Mouse (Mus musculus): ENCODE results near the gene Dll3. TPM values are rescaled to one million over a fixed set of nuclear protein-coding genes. Genes with fewer than 3 reads are reported as not detected.

Gene Dll3
- 0.06 and 0.07 TPM in 2 replicates for polyA plus RNA-seq (2015; fragmentation: Nextera tagmentation; extraction: Ambion mirVana)

DNA sequence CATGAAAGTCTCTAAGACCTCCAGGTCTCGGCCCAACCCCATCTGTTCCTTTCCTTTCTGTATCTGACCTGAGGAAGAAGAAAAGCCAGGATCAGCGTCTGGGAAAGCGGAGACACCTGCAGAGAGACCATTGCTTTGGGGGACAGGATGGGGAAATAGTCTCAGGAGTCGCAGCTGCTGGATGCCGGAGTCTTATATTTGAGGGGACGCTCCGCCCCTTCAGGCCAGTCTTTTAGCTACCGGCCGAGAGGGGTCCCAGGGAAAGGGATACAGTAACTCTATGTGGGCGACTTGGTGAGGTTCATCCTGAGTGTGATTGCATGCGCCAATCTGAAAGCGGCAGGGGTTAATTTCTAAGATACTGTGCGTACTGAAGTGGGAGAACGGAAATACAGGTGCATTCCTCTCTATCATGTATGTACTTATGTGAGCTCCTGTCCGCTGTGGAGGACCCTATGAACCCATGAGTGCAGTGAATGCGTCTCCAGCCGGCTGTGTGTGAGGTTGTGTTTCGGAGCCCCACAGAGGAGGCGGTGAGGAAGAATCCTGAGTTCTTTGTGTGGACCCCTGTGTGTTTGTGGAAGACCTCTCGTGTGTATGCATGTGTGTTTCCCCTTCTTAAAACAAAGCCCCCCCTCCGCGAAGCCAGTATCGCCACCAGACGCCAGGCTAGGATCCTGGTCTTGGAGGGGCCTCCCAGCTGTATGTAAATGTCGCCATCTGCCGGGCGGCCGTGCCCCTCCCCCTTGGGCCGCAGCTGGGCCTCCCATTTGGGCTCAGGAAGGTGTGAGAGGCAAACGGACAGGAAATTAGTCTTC is at the start of gene Dll3:
Gene Dll3 (minus strand): TSS at position 623 of the 818 bp plus-strand sequence.
- DNase-seq (peak; percentile 22), ATAC-seq (ENCODE audit: low read depth) (no peak)
- WGBS (ENCODE audit: insufficient replicate concordance): 3% methylated on average over 30 of the region's 30 CpGs
- no peak within 1 kb of the TSS for H3K27ac ChIP-seq
- peak within 1 kb of the TSS; percentile 39 for H3K4me2 ChIP-seq
- H3K36me3 ChIP-seq: peaks cover 19% of the 10 kb centered on the region
- H3K4me3 ChIP-seq (replicated peaks): peak within 1 kb of the TSS; percentile 24
- H3K4me1 ChIP-seq (replicated peaks): peaks cover 19% of the 10 kb centered on the region
- H3K27me3 ChIP-seq: peaks cover 65% of the 10 kb centered on the region
- H3K9ac ChIP-seq: no peak within 1 kb of the TSS
- H3K9me3 ChIP-seq (replicated peaks): no peaks in the 10 kb centered on the region

DNA sequence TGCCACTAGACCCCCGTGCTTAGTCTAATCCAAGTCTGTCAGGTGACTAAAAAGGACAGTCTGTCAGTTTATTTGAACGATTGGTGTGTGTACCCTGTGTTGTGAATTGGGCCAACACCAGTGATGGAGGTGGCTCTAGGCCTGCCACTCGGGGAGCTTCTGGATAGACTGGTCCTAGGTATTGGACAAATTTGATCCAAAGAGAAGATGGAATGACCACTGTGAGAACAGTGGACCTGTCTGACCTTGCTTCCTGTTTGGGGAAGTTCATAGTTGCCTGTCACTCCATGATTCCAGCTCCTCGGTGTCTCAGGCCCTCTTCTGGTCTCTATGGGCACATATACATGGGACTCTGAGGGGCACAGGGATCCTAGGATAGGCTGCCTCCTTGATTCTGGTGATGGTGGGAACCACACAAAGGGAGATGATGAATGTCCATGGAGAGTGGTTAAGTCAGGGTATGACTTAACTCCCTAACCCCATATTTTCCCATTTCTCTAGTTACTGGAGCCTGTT is 49.7 kb upstream of the Dll3 start:
- peaks cover 39% of the 10 kb centered on the region for H3K36me3 ChIP-seq
- no peaks in the 10 kb centered on the region for H3K9me3 ChIP-seq (replicated peaks)
- peak overlapping the region; percentile 87 for H3K27ac ChIP-seq
- peaks cover 48% of the 10 kb centered on the region for H3K4me1 ChIP-seq (replicated peaks)
- H3K4me3 ChIP-seq (replicated peaks): peak overlapping the region; percentile 90
- ATAC-seq (ENCODE audit: low read depth) (no peak), DNase-seq (no peak)
- 10% methylated on average over 4 of the region's 4 CpGs for WGBS (ENCODE audit: insufficient replicate concordance)
- no peaks in the 10 kb centered on the region for H3K27me3 ChIP-seq
- H3K4me2 ChIP-seq: peak overlapping the region; percentile 90
- peak overlapping the region; percentile 98 for H3K9ac ChIP-seq

DNA sequence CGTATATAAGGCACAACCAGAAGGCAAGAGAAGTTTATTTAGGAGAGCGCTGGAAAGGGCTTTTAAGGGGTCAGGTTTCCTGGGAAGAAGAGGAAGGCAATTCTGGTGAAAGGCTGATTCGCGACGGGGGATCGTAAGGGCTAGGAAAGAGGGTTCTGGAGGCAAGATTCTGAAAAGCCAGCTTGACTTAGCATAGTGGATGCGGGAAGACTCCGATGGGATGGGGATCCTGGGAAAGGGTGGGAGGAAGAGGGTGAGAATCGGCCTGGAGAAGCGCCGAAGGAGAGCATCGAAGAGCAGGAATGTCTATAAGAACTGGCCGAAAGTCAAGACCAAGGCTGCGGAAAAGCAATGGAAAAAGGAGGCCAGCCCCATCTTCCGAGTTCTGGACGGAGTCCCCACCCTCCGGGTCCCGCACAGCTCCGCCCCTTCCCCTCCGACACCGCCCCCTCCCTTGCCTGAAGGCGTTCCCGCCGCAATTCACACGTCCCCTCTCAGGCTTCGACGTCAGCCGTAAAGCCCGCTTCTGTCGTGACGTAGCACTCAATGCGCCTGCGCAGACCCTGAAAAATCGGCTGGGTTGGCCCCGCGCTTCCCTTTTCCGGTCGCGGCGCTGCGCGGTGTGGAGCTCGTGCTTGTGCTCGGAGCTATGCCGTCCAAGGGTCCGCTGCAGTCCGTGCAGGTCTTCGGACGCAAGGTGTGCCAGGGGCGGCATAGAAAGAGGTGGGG is 48.3 kb upstream of the Dll3 start, which contains the start of gene Rps16:
Gene Rps16 (plus strand): TSS at position 498 of the 729 bp plus-strand sequence.
- H3K4me2 ChIP-seq: peak within 1 kb of the TSS; percentile 90
- peaks cover 46% of the 10 kb centered on the region for H3K4me1 ChIP-seq (replicated peaks)
- DNase-seq (peak; percentile 97), ATAC-seq (ENCODE audit: low read depth) (peak; percentile 92)
- peaks cover 37% of the 10 kb centered on the region for H3K36me3 ChIP-seq
- no peaks in the 10 kb centered on the region for H3K27me3 ChIP-seq
- H3K9me3 ChIP-seq (replicated peaks): no peaks in the 10 kb centered on the region
- peak within 1 kb of the TSS; percentile 98 for H3K9ac ChIP-seq
- peak within 1 kb of the TSS; percentile 90 for H3K4me3 ChIP-seq (replicated peaks)
- under 1% methylated on average over 49 of the region's 50 CpGs for WGBS (ENCODE audit: insufficient replicate concordance)
- H3K27ac ChIP-seq: peak within 1 kb of the TSS; percentile 87

DNA sequence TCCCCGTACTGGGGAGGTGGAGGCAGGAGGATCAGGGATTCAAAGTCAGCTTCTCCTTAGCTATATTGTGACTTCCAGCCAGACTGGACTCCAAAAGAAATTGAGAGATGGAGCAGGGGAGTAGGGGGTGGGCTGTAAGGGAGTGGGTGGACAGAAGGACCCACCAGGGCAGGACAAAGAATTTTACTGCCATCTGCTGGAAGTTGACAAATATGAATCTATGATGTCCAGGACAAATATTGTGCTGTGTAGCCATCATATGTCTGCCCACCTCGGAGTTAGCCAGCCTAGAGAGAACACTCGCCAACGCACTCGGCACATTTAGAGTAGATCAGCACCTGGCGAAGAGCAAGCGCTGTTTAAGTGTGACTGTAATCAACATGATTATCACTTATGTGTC is 46.6 kb upstream of the Dll3 start:
- Histone ChIP-seq H3K27ac (no peak overlapping the region), H3K9me3 (replicated peaks) (no peaks in the 10 kb centered on the region), H3K27me3 (no peaks in the 10 kb centered on the region), H3K4me1 (replicated peaks) (peaks cover 44% of the 10 kb centered on the region), H3K4me2 (no peak overlapping the region), H3K9ac (no peak overlapping the region), H3K36me3 (peaks cover 20% of the 10 kb centered on the region), H3K4me3 (replicated peaks) (no peak overlapping the region)
- ATAC-seq (ENCODE audit: low read depth) (no peak), DNase-seq (no peak)
- WGBS (ENCODE audit: insufficient replicate concordance): 75% methylated on average over 7 of the region's 7 CpGs

DNA sequence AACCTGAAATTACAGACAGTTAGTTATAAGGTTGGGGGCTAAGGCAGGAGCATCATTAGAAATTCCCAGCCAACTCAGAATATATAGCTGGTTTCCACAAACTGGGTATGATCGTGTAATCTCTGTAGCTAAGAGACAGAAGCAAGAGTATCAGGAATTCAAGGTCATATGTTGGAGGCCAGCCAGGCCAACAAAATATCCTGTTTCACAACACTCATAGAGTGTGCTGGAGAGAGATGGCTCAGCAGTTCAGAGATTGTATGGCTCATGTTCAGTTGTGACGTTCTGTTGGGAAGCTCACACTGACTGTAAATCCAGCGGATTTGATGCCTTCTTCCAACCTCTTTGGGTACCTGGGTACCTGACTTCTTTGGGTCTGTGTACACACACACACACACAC is 45.7 kb upstream of the Dll3 start:
- H3K9me3 ChIP-seq (replicated peaks): no peaks in the 10 kb centered on the region
- WGBS (ENCODE audit: insufficient replicate concordance): 53% methylated on average over 3 of the region's 3 CpGs
- no peak for DNase-seq
- peaks cover 36% of the 10 kb centered on the region for H3K4me1 ChIP-seq (replicated peaks)
- H3K9ac ChIP-seq: no peak overlapping the region
- no peak overlapping the region for H3K4me2 ChIP-seq
- H3K36me3 ChIP-seq: peaks cover 12% of the 10 kb centered on the region
- H3K27ac ChIP-seq: no peak overlapping the region
- no peak for ATAC-seq (ENCODE audit: low read depth)
- no peaks in the 10 kb centered on the region for H3K27me3 ChIP-seq
- H3K4me3 ChIP-seq (replicated peaks): no peak overlapping the region

DNA sequence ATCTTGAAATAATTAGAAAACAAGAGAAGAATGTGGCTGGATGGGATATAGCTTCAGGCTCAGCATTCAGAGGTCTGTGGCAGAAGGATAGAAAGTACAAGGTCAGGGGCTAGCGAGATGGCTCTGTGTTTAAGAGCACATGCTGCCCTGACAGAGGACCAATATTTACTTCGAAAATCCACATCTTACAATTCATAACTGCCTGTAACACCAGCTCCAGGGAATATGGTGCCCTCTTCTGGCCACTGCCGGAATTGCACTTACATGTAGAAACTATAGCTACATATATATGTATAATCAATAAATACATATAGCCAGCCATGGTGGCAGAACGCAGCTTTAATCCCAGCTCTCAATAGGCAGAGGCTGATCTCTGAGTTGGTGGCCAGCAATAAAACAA is 42.6 kb upstream of the Dll3 start:
- Histone ChIP-seq H3K27ac (no peak overlapping the region), H3K36me3 (no peaks in the 10 kb centered on the region), H3K9ac (peak overlapping the region; percentile 41; the same call in 1 of the 2 replicates), H3K27me3 (no peaks in the 10 kb centered on the region), H3K4me3 (replicated peaks) (no peak overlapping the region), H3K4me1 (replicated peaks) (peaks cover 29% of the 10 kb centered on the region), H3K4me2 (no peak overlapping the region), H3K9me3 (replicated peaks) (no peaks in the 10 kb centered on the region)
- WGBS (ENCODE audit: insufficient replicate concordance): 2% methylated on average over 4 of the region's 4 CpGs
- DNase-seq: peak; percentile 72
- peak; percentile 19; the same call in 1 of the 2 replicates for ATAC-seq (ENCODE audit: low read depth)

DNA sequence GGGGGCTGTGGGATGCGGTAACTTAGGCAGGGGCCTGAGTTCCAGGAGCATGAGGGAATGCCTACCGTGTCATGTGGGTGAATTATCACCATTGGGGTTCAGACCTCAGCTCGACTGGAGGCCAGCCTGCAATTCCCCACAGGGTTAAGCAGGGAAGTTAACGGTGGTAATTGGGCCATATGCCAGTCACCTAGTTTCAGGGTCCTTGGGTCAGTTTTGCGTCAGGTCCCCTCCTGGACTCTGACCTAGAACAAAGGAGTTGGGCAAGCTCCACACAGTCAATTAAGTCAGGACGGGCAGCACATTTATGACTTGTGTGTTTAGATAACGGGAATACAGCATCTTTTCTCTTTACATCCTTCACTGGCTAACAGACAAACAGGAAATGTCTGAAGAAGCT is 39.3 kb upstream of the Dll3 start:
- Histone ChIP-seq H3K27ac (no peak overlapping the region), H3K4me2 (no peak overlapping the region), H3K36me3 (no peaks in the 10 kb centered on the region), H3K4me3 (replicated peaks) (no peak overlapping the region), H3K9me3 (replicated peaks) (no peaks in the 10 kb centered on the region), H3K27me3 (no peaks in the 10 kb centered on the region), H3K4me1 (replicated peaks) (peaks cover 41% of the 10 kb centered on the region), H3K9ac (no peak overlapping the region)
- no peak for DNase-seq
- 41% methylated on average over 7 of the region's 7 CpGs for WGBS (ENCODE audit: insufficient replicate concordance)
- ATAC-seq (ENCODE audit: low read depth): no peak

DNA sequence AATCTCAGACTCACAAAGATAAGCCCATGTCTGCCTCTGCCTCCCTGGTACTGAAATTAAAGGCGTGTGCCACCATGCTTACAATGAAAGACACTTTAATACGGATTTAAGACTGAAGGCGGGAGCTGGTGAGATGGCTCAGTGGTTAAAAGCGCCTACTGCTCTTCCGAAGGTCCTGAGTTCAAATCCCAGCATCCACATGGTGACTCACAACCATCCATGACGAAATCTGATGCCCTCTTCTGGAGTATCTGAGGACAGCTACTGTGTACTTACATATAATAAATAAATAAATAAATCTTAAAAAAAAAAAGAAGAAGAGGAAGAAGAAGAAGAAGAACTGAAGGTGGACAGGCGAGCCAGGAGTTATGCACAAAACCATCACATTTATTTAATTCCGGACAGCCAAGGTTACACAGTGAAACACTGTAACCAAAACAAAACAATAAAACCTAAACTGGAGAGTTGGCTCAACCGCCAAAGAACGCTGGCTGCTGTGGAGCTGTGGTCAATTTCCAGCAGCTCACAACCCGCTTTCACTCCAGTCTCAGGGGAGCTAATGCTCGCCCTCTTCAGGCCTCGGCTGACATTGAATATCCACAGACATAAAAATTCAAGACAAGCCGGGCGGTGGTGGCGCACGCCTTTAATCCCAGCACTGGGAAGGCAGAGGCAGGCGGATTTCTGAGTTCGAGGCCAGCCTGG is 37.3 kb upstream of the Dll3 start:
- H3K9me3 ChIP-seq (replicated peaks): no peaks in the 10 kb centered on the region
- H3K4me2 ChIP-seq: peak overlapping the region; percentile 89
- peaks cover 12% of the 10 kb centered on the region for H3K36me3 ChIP-seq
- ATAC-seq (ENCODE audit: low read depth) (no peak), DNase-seq (peak; percentile 52)
- H3K27me3 ChIP-seq: no peaks in the 10 kb centered on the region
- H3K4me1 ChIP-seq (replicated peaks): peaks cover 51% of the 10 kb centered on the region
- H3K27ac ChIP-seq: peak overlapping the region; percentile 92
- 39% methylated on average over 19 of the region's 19 CpGs for WGBS (ENCODE audit: insufficient replicate concordance)
- peak overlapping the region; percentile 67 for H3K9ac ChIP-seq
- peak overlapping the region; percentile 95 for H3K4me3 ChIP-seq (replicated peaks)

DNA sequence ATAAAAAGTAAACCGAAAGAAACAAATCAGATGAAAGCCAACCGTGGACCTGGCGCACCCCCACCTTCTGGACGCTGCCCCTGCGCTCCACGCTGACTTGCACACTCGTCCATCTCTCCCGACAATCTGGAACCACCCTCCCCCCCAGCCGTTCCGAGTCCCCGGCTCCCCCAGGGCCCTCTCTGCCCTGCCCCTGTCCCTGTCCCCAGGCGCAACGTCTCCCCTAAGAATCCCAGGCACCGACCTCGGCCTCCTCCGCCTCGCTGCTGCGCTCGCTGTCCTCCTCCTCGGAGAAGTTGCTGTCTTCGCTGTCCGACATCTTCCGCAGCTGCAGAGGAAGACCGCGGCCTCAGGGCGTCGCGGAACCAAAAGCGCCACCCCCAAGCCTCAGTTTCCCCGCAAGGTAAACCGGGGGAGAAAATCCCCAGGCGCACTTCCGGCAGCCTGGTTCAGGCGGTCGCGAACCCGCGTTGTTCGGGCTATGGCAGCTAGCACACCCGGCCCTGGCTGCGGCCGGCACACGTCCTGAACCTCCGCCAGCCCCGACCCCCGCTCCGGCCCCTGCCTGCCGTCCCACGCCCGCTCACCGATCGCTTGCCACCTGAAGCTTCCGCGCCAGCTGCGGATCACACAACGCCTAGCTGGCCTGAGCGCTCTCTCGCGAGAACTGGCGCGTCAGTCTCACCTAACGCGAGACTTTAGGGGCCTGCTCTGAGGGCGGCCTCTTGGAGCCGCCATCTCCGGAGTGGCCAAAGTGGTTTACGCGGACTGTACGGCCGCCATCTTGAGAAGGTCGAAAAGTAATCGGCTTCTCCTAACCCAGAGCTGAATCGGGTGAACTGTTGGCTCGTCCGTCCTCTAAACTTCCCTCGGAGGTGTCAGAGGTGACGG is 36.3 kb upstream of the Dll3 start, which contains the start of gene Supt5:
Gene Supt5 (minus strand): TSS at position 639 of the 891 bp plus-strand sequence.
- under 1% methylated on average over 77 of the region's 77 CpGs for WGBS (ENCODE audit: insufficient replicate concordance)
- H3K36me3 ChIP-seq: peaks cover 17% of the 10 kb centered on the region
- H3K4me2 ChIP-seq: peak within 1 kb of the TSS; percentile 89
- peak within 1 kb of the TSS; percentile 95 for H3K4me3 ChIP-seq (replicated peaks)
- H3K27me3 ChIP-seq: no peaks in the 10 kb centered on the region
- H3K4me1 ChIP-seq (replicated peaks): peaks cover 53% of the 10 kb centered on the region
- peak within 1 kb of the TSS; percentile 95 for H3K9ac ChIP-seq
- H3K27ac ChIP-seq: peak within 1 kb of the TSS; percentile 92
- H3K9me3 ChIP-seq (replicated peaks): no peaks in the 10 kb centered on the region
- DNase-seq: peak; percentile 96
- ATAC-seq (ENCODE audit: low read depth): peak; percentile 95

DNA sequence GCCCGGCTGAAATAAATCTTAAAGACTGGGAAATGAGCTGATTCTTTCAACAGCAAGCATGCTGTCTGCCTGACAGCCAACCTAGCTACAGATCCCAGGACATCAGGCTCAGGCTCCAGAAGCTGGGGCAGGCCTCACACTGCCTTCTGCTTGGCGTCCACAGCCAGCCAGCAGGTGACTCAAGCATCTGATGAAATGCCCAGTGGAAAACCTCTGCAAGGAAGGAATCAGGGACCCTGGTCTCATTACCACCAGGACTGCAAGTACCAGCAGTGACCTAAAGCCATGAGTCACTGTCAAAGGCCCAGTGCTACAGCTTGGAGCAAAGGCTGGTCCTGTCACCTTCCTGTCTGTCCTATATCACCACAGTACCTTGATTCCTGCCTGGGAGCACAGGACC is 33.4 kb upstream of the Dll3 start:
- H3K4me2 ChIP-seq: no peak overlapping the region
- no peak for DNase-seq
- H3K36me3 ChIP-seq: peaks cover 41% of the 10 kb centered on the region
- ATAC-seq (ENCODE audit: low read depth): no peak
- H3K27me3 ChIP-seq: no peaks in the 10 kb centered on the region
- H3K27ac ChIP-seq: no peak overlapping the region
- H3K9ac ChIP-seq: no peak overlapping the region
- H3K9me3 ChIP-seq (replicated peaks): no peaks in the 10 kb centered on the region
- WGBS (ENCODE audit: insufficient replicate concordance): 87% methylated on average over 2 of the region's 2 CpGs
- H3K4me1 ChIP-seq (replicated peaks): peaks cover 41% of the 10 kb centered on the region
- H3K4me3 ChIP-seq (replicated peaks): no peak overlapping the region
